ENCODE assay signal across 26 mouse cellular contexts in the genomic region with DNA sequence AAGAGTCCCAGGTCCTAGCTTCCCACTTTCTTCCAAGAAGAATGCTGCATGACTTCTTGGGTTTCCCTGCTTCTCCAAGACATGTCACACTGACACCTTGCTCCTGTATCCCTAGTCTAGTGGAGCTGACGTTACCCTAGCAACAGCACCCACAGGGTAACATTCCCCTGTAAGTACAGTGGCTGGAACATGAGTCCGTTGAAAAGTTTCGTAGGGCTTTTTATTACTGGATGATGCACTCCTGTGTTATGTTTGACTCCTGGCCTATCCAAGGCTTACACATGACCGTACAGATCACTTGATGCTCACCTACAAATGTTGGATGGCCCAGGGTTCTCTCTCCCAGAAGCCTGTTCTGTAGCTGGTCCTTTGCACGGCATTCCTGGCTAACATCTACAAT.
"Had no signal": no experiment of that assay in that cellular context is flagged by ENCODE, and none has a peak within 500 bp of the region (broad histone marks: within the 10 kb centered on the region; RNA-seq: fewer than 3 reads in every experiment).

No protein-coding gene starts in this region.

- H3K4me3 ChIP-seq: embryonic facial prominence, embryonic 10.5 days; embryonic facial prominence, embryonic 12.5 days; embryonic facial prominence, embryonic 13.5 days; embryonic facial prominence, embryonic 15.5 days; erythroblast, embryonic 14.5 days; forebrain, embryonic 10.5 days; forebrain, embryonic 12.5 days; forebrain, embryonic 13.5 days; forebrain, embryonic 15.5 days; heart, adult 2 months; heart, embryonic 10.5 days had no signal

- H3K27ac ChIP-seq: embryonic facial prominence, embryonic 10.5 days; embryonic facial prominence, embryonic 12.5 days; embryonic facial prominence, embryonic 13.5 days; embryonic facial prominence, embryonic 15.5 days; forebrain, embryonic 10.5 days; forebrain, embryonic 12.5 days; forebrain, embryonic 13.5 days; forebrain, embryonic 15.5 days; heart, adult 2 months; heart, embryonic 10.5 days had no signal

- DNase-seq: cerebellum, adult 18-20 months; cerebellum, adult 2 months; cerebellum, adult 8-10 months; cerebellum, adult 9-10 months; cerebellum, adult 9-11 months; cerebellum, postnatal 10 days; cerebellum, postnatal 14 days; cerebellum, postnatal 25 days; cerebellum, postnatal 36 days; embryo, embryonic 11 days; forebrain, postnatal 0 days; gastrocnemius, postnatal 10 days; gastrocnemius, postnatal 36 days; heart, adult 11 months; heart, adult 18-20 months; heart, adult 2 months had no signal
